Mouse (Mus musculus): ENCODE data around the gene Vmn1r60.
"Not testable (repeated sequence)": the region's sequence is repeated elsewhere in the genome, so short reads cannot be mapped to it uniquely, and the experiment has no call there.

Gene Vmn1r60

DNA sequence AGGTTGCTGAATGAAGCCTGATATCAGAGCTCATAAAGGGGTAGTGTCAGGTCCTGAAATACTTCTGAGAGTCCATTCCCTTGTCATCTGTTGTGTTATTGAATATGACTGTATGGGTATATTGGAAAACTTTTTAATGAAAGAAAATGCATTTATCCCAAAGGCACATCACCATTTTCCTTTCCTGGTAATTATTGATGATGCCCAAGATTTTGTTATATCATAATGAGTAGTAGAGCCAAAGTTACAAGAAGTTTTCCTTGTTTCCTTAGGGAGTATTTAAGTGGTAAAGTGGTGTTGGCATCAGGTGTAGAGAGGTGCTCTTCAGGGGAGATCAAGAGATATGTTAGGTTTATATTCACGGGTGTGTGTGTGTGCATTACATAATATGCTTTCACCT is at the start of gene Vmn1r60:
Gene Vmn1r60 (minus strand): TSS at position 101 of the 400 bp plus-strand sequence.
- not testable (repeated sequence) for DNase-seq

DNA sequence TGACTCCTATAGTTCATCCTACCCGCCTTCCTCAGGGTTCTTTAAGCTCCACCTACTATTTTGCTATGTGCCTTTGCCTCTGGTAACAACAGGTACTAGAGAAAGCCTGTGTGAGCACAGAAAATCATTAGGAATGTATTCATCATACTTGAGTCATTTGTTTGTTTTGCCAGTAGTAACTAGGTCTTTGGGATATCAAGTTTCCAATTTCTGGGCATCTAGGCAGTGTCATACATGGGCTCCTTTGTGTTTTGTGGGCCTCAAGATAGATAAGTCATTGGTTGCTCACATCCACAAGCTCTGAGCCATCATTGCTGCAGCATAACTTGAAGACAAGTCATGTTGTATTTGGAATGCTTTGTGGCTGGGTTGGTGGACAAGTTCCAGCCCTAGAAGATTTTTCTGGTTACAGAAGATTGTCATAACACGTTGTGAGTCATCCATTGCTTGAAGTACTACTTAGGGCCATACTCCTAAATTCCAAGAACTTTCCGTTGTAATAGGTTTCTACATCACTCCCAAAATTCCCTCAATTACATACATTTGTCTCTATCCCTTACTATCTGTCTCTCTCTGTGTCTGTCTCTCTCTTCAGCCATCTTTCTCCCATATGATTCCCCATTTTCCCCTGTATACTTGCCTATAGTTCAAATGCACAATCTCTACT is 6.2 kb downstream of the Vmn1r60 start:
- not testable (repeated sequence) for DNase-seq

DNA sequence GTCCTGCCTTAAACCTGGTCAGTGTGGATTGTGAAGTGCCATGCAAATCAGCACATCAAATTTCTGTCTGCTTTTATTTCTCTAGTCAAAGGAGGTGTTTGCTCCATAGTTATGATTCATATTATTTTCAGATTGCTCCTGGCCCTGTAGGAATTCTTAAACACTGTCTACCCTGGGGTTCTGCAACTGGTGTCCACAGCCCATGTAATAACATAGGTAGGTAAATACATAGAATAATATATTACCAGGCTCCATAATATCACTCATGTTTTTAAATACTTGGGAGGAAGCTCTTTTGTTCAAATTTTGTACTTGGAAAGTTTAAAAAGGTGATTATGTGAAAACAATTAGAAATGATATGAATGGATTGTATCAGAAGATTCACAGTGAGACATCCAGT is 53.3 kb downstream of the Vmn1r60 start, which contains the start of gene Vmn2r28:
Gene Vmn2r28 (minus strand): TSS at position 101 of the 400 bp plus-strand sequence.
- DNase-seq, result not testable (repeated sequence)
